Mouse (Mus musculus) forebrain, embryonic 12.5 days (tissue): ENCODE measurements around the gene Tbx20. TPM values are rescaled to one million over a fixed set of nuclear protein-coding genes. Genes with fewer than 3 reads are reported as not detected.

Experiments used
- ATAC-seq: fragments of 200-750 bp; cut with Nextera tagmentation; 2 replicates; pipeline ENCODE4 v1.8.0; 2017; ENCODE audit warnings: moderate TSS enrichment; ENCODE audit not compliant: low FRiP score
- H3K27ac ChIP-seq: fragments of 300-500 bp; sonication (generic); 2 replicates; pipeline ENCODE4 v1.5.1; 2016; ENCODE audit warnings: mild to moderate bottlenecking
- H3K27me3 ChIP-seq: fragments of 300-500 bp; sonication (generic); 2 replicates; pipeline ENCODE4 v1.6.1; 2016; ENCODE audit warnings: mild to moderate bottlenecking
- H3K36me3 ChIP-seq: fragments of 300-500 bp; sonication (generic); replicated peaks from 2 replicates; pipeline ENCODE4 v1.6.1; 2016; ENCODE audit warnings: mild to moderate bottlenecking
- H3K4me1 ChIP-seq: fragments of 300-500 bp; sonication (generic); 2 replicates; pipeline ENCODE4 v1.6.1; 2016
- H3K4me2 ChIP-seq: fragments of 300-500 bp; sonication (generic); 2 replicates; pipeline ENCODE4 v1.6.1; 2016; ENCODE audit warnings: mild to moderate bottlenecking, moderate library complexity
- H3K4me3 ChIP-seq: fragments of 300-500 bp; sonication (generic); replicated peaks from 2 replicates; pipeline ENCODE4 v1.5.1; 2016; ENCODE audit warnings: mild to moderate bottlenecking
- H3K9ac ChIP-seq: fragments of 300-500 bp; sonication (generic); 2 replicates; pipeline ENCODE4 v1.6.1; 2016; ENCODE audit warnings: mild to moderate bottlenecking
- H3K9me3 ChIP-seq: fragments of 300-500 bp; sonication (generic); 2 replicates; pipeline ENCODE4 v1.6.1; 2016
- WGBS: fragments of 180-500 bp; shearing (Covaris S2); methylation state at CpG from one replicate; pipeline ENCODE4 v1.1.7; 2016; 5-methylcytosine and 5-hydroxymethylcytosine counted together
- polyA plus RNA-seq: library from polyadenylated mRNA; unstranded; fragments of >200 nt; fragmentation: Nextera tagmentation; extraction: Ambion mirVana; gene quantifications from 2 replicates; pipeline ENCODE4 v1.2.1, GENCODE M21; 2016

Gene Tbx20
- polyA plus RNA-seq = 0.04 and 0.06 TPM in 2 replicates

DNA sequence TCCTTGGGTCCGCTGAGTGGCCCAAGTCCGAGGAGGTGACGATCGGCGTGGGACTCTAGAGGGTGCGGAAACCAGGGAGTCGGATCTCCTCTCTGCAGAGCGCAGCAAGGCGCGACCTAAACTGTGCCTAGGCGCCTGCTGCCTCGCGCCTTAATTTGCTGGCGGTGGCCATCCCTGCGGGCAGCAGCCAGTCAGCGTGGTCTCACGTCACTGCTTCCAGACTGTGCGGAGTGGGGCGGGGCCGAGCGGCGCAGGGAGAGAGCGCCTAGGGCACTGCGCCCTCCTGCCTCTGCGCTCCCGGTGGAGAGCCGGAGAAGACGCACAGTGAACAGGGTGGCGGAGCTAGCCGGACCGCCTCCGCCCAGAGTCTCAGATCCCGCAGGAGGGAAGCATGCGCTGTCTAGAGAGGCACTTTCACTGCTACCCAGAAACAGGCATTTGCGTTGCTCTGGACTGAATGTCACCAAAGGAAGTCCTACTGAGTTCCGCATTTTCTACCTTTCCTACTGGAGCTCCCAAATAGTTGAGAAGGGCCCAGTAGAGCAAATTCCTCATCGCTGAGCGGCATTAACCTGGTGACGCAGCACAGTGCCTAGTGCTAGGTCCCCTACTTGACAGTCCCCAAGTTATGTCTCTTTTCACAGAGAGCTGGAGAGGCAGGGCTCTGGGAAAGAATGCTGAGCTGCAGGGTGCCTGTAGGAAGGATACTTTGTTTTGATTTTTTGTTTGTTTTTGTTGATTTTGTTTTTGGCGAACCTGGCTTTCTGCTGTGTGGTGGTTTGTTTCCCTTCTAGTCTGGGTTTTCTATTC, at the start of gene Tbx20:
Gene Tbx20, minus strand, starts transcription at position 144 of the 810 bp plus-strand sequence.
- Histone ChIP-seq H3K36me3 (no peaks in the 10 kb centered on the region), H3K27ac (no peak within 1 kb of the TSS), H3K9me3 (no peaks in the 10 kb centered on the region), H3K4me3 (peak within 1 kb of the TSS; percentile 36), H3K4me2 (peak within 1 kb of the TSS; percentile 49), H3K27me3 (peaks cover 94% of the 10 kb centered on the region), H3K9ac (no peak within 1 kb of the TSS), H3K4me1 (peaks cover 32% of the 10 kb centered on the region)
- under 1% methylated on average over 40 of the region's 40 CpGs for WGBS
- peak; percentile 93 for ATAC-seq

DNA sequence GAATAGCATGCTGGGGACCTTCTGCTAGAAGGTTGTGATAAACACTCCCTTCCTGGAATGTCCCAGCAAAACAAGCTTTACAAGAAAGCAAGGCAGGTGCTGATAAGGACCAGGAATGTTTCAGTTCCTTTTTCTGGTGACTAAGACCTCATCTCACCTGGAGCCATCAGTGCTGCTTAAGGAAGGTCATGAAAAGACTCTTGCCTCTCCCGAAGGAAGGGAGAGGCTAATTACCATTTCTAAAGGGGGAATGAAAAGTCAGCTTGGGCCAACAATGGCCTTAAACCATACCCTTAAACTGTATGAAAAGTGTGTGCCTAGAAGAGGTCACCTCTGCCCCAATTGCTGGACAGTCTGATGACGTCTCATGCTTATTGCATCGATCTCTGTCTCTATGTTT, 44.4 kb upstream of the Tbx20 start:
- no peak overlapping the region for H3K4me3 ChIP-seq
- H3K36me3 ChIP-seq = no peaks in the 10 kb centered on the region
- 67% methylated on average over 3 of the region's 3 CpGs for WGBS
- H3K27ac ChIP-seq = no peak overlapping the region
- no peaks in the 10 kb centered on the region for H3K9me3 ChIP-seq
- no peaks in the 10 kb centered on the region for H3K27me3 ChIP-seq
- no peak overlapping the region for H3K9ac ChIP-seq
- no peak for ATAC-seq
- H3K4me2 ChIP-seq = no peak overlapping the region
- H3K4me1 ChIP-seq = no peaks in the 10 kb centered on the region

DNA sequence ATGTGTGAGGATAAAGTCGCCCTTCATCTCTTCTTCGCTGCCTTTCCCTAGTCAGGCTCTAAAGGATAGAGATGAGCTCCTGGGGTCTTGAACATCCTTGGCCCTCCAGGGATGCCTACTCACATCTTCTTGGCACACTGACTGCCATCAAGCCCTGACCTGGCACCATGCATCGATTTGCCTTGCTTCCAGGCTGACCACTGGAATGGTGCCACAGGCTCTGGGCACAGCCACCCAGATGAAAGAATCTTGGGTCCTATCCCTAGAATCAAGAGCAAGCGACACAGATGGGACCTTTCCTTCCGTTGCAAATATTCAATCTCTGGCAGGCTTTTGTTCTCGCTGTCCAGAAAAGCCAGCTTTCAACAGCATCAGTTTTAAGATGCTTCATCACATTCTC, 38.4 kb upstream of the Tbx20 start:
- Histone ChIP-seq H3K27ac (no peak overlapping the region), H3K9ac (no peak overlapping the region), H3K4me3 (no peak overlapping the region), H3K9me3 (no peaks in the 10 kb centered on the region), H3K36me3 (no peaks in the 10 kb centered on the region), H3K4me1 (no peaks in the 10 kb centered on the region), H3K27me3 (no peaks in the 10 kb centered on the region), H3K4me2 (no peak overlapping the region)
- ATAC-seq = no peak
- WGBS = 92% methylated on average over 6 of the region's 6 CpGs

GRCm38 (mm10) chr9:24792110-24792509, 18.0 kb upstream of the Tbx20 start:
- Histone ChIP-seq H3K27me3 (no peaks in the 10 kb centered on the region), H3K27ac (no peak overlapping the region), H3K9ac (no peak overlapping the region), H3K36me3 (no peaks in the 10 kb centered on the region), H3K9me3 (no peaks in the 10 kb centered on the region), H3K4me2 (no peak overlapping the region), H3K4me1 (no peaks in the 10 kb centered on the region), H3K4me3 (no peak overlapping the region)
- no peak for ATAC-seq
- WGBS = 92% methylated on average over 2 of the region's 2 CpGs

GRCm38 (mm10) chr9:24789396-24789795, 15.3 kb upstream of the Tbx20 start:
- H3K9ac ChIP-seq = no peak overlapping the region
- no peaks in the 10 kb centered on the region for H3K36me3 ChIP-seq
- 45% methylated on average over 3 of the region's 3 CpGs for WGBS
- H3K4me3 ChIP-seq = no peak overlapping the region
- H3K4me2 ChIP-seq = no peak overlapping the region
- H3K27me3 ChIP-seq = no peaks in the 10 kb centered on the region
- ATAC-seq = no peak
- H3K4me1 ChIP-seq = no peaks in the 10 kb centered on the region
- H3K27ac ChIP-seq = no peak overlapping the region
- no peaks in the 10 kb centered on the region for H3K9me3 ChIP-seq

GRCm38 (mm10) chr9:24782338-24782737, 8.2 kb upstream of the Tbx20 start:
- no peaks in the 10 kb centered on the region for H3K9me3 ChIP-seq
- H3K36me3 ChIP-seq = no peaks in the 10 kb centered on the region
- peaks cover 56% of the 10 kb centered on the region for H3K27me3 ChIP-seq
- H3K4me3 ChIP-seq = no peak overlapping the region
- WGBS = 12% methylated on average over 3 of the region's 3 CpGs
- no peak overlapping the region for H3K4me2 ChIP-seq
- no peak for ATAC-seq
- peaks cover 20% of the 10 kb centered on the region for H3K4me1 ChIP-seq
- H3K9ac ChIP-seq = no peak overlapping the region
- H3K27ac ChIP-seq = no peak overlapping the region

GRCm38 (mm10) chr9:24780929-24781441, 6.9 kb upstream of the Tbx20 start:
- Histone ChIP-seq H3K9me3 (no peaks in the 10 kb centered on the region), H3K4me1 (peaks cover 21% of the 10 kb centered on the region), H3K27me3 (peaks cover 69% of the 10 kb centered on the region), H3K9ac (peak overlapping the region; percentile 29; the same call in 1 of the 2 replicates), H3K4me3 (peak overlapping the region; percentile 38), H3K27ac (no peak overlapping the region), H3K36me3 (no peaks in the 10 kb centered on the region), H3K4me2 (peak overlapping the region; percentile 68)
- under 1% methylated on average over 32 of the region's 32 CpGs for WGBS
- peak; percentile 81 for ATAC-seq

DNA sequence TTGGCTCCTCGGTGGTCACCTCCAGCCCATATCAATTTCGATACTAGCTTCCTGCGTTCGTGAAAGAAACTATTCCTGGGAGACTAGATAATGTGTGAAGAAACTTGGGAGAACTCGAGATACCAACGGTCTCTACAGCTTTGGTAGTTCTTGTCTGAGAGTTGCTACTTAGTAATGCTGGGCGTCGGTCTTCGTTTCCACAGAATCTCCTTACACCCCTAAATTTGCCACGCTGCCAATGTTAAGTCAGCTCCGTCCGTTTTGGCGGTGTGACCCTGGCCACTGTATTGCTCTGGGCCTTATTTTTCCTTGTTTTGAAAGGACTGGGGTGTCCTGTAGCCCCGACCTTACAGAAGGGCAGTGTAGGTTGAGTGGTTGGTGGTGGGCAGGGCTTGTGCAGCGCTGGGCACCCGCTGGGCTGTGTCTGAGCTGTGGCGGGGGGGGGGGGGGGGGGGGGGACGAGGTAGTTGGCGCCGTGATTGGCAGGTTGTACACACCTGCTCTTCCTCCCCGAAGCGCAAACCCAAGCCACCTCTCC, 6.4 kb upstream of the Tbx20 start:
- peak overlapping the region; percentile 29; the same call in 1 of the 2 replicates for H3K9ac ChIP-seq
- no peak overlapping the region for H3K27ac ChIP-seq
- peak overlapping the region; percentile 38 for H3K4me3 ChIP-seq
- peak; percentile 55 for ATAC-seq
- H3K9me3 ChIP-seq = no peaks in the 10 kb centered on the region
- no peaks in the 10 kb centered on the region for H3K36me3 ChIP-seq
- under 1% methylated on average over 18 of the region's 22 CpGs for WGBS
- peaks cover 21% of the 10 kb centered on the region for H3K4me1 ChIP-seq
- peaks cover 73% of the 10 kb centered on the region for H3K27me3 ChIP-seq
- H3K4me2 ChIP-seq = peak overlapping the region; percentile 68

DNA sequence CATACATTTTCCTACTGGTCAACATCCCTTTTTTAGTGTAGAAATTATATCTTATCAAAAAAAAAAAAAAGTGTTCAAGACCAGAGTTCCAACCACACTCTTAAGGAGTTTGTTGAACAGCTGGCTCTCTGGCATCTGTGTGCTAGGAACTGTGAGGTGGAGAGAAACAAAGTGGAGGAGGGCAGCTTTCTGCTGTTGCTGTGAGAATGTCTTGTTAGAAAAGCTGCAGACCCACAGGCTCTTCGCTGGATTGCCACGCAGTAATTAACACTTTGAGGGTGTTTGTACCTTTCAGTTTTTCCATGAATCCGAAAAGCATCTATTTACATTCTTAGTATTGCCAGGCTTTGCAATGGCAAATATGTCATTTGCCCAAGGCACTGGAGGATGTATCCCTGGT, 5.9 kb upstream of the Tbx20 start:
- peaks cover 21% of the 10 kb centered on the region for H3K4me1 ChIP-seq
- H3K4me2 ChIP-seq = no peak overlapping the region
- no peak overlapping the region for H3K9ac ChIP-seq
- 2% methylated on average over 3 of the region's 3 CpGs for WGBS
- no peaks in the 10 kb centered on the region for H3K36me3 ChIP-seq
- H3K27me3 ChIP-seq = peaks cover 78% of the 10 kb centered on the region
- no peak overlapping the region for H3K4me3 ChIP-seq
- ATAC-seq = no peak
- H3K9me3 ChIP-seq = no peaks in the 10 kb centered on the region
- no peak overlapping the region for H3K27ac ChIP-seq

GRCm38 (mm10) chr9:24778571-24778970, 4.5 kb upstream of the Tbx20 start:
- Histone ChIP-seq H3K36me3 (no peaks in the 10 kb centered on the region), H3K4me2 (no peak overlapping the region), H3K27ac (no peak overlapping the region), H3K9ac (no peak overlapping the region), H3K4me1 (peaks cover 32% of the 10 kb centered on the region), H3K4me3 (no peak overlapping the region), H3K27me3 (peaks cover 92% of the 10 kb centered on the region), H3K9me3 (no peaks in the 10 kb centered on the region)
- no peak for ATAC-seq
- WGBS = 2% methylated on average over 14 of the region's 14 CpGs

DNA sequence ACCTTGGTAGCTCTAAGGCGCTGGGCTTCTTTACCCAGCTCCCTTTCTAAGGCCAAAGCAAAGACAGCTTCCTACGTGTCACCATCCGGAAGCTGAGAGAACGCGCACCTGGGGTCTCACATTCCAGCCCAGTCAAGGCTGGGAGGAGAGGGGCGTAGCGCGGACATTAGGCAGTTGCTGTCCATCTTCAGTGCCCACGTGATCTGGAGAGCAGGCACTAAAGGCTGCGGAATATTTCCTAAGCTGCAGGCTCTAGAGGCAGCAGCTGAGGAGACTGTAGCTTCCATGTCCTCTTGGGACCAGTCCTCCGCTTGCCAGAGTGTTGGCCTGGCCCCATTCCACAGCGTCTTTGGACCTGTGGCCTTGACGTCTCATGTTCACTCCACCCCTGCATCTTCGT, 3.9 kb upstream of the Tbx20 start:
- no peak overlapping the region for H3K4me3 ChIP-seq
- H3K4me1 ChIP-seq = peaks cover 35% of the 10 kb centered on the region
- H3K9ac ChIP-seq = no peak overlapping the region
- WGBS = 1% methylated on average over 14 of the region's 14 CpGs
- ATAC-seq = no peak
- no peak overlapping the region for H3K4me2 ChIP-seq
- no peaks in the 10 kb centered on the region for H3K9me3 ChIP-seq
- no peaks in the 10 kb centered on the region for H3K36me3 ChIP-seq
- no peak overlapping the region for H3K27ac ChIP-seq
- H3K27me3 ChIP-seq = peaks cover 94% of the 10 kb centered on the region

- peaks cover 35% of the 10 kb centered on the region for H3K4me1 ChIP-seq
- ATAC-seq = no peak
- no peak overlapping the region for H3K9ac ChIP-seq
- no peak overlapping the region for H3K4me2 ChIP-seq
- no peaks in the 10 kb centered on the region for H3K36me3 ChIP-seq
- H3K27ac ChIP-seq = no peak overlapping the region
- H3K27me3 ChIP-seq = peaks cover 94% of the 10 kb centered on the region
- no peaks in the 10 kb centered on the region for H3K9me3 ChIP-seq
- under 1% methylated on average over 37 of the region's 37 CpGs for WGBS
- H3K4me3 ChIP-seq = no peak overlapping the region
Measured at GRCm38 (mm10) chr9:24777176-24777895, 3.2 kb upstream of the Tbx20 start.
